Mouse (Mus musculus) mesoderm, embryonic 11.5 days (tissue): ENCODE results near the gene Slc35a5.
A peak's percentile ranks its signal among the peaks of the same experiment; 100 is the strongest.

Experiments used
- DNase-seq: peaks from one replicate; pipeline ENCODE4 v3.0.0-alpha.2; 2012; ENCODE audit warnings: low read depth, low spot score

Gene Slc35a5

GRCm38 (mm10) chr16:45117200-45117599 is 41.3 kb downstream of the Slc35a5 start:
- no peak for DNase-seq

GRCm38 (mm10) chr16:45110498-45110897 is 48.0 kb downstream of the Slc35a5 start:
- peak; percentile 48 for DNase-seq

GRCm38 (mm10) chr16:45108203-45108878 is 50.2 kb downstream of the Slc35a5 start:
- DNase-seq = no peak

- no peak for DNase-seq
Measured at GRCm38 (mm10) chr16:45104993-45105392, 53.5 kb downstream of the Slc35a5 start.

GRCm38 (mm10) chr16:45100892-45101291 is 57.6 kb downstream of the Slc35a5 start:
- DNase-seq = no peak

- DNase-seq = no peak
Measured at GRCm38 (mm10) chr16:45098886-45099210, 59.7 kb downstream of the Slc35a5 start.

GRCm38 (mm10) chr16:45098186-45098885 is 60.2 kb downstream of the Slc35a5 start:
- no peak for DNase-seq

GRCm38 (mm10) chr16:45097467-45097866 is 61.0 kb downstream of the Slc35a5 start:
- DNase-seq = no peak

- DNase-seq = no peak
Measured at GRCm38 (mm10) chr16:45095561-45096482, 62.7 kb downstream of the Slc35a5 start.

GRCm38 (mm10) chr16:45095030-45095429 is 63.5 kb downstream of the Slc35a5 start:
- DNase-seq = no peak

GRCm38 (mm10) chr16:45094136-45094756 is 64.3 kb downstream of the Slc35a5 start:
- DNase-seq = peak; percentile 38

GRCm38 (mm10) chr16:45093137-45093731 is 65.3 kb downstream of the Slc35a5 start, which contains the start of gene Ccdc80:
Ccdc80 (plus strand) TSS chr16:45093402.
- DNase-seq = peak; percentile 61

GRCm38 (mm10) chr16:45090005-45090404 is 68.5 kb downstream of the Slc35a5 start:
- DNase-seq = peak; percentile 83
